ENCODE assay signal across 18 mouse cellular contexts in the genomic region with DNA sequence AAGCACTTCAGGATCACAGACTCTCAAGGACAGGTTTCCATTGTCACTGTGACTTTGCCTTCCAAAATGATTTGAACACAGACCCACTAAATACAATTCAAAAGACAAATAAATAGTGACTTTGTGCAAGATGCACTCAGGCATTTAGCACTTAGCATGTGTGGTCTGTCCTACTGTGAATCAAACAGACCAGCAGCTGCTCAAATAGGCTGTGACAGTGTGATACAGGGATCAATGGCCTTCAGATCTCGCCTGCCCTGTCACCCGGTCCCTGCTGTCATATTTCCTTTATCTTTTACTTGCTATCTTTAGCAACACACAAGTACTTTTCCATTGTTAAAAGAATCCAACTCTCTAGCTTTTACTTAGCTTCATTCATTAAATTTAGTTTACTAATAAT. TPM values are rescaled to one million over a fixed set of nuclear protein-coding genes. Genes with fewer than 3 reads are reported as not detected.
A peak's percentile ranks its signal among the peaks of the same experiment; 100 is the strongest.
DNase-seq lines count a peak whose midpoint lies in the region; ATAC-seq lines count a peak whose summit lies in the region.
"Had no signal": no experiment of that assay in that cellular context is flagged by ENCODE, and none has a peak within 500 bp of the region (broad histone marks: within the 10 kb centered on the region; RNA-seq: fewer than 3 reads in every experiment).

No protein-coding gene starts in this region.

- no peaks in the 10 kb centered on the region for H3K36me3 ChIP-seq in heart, embryonic 11.5 days (ENCODE audit: control insufficient read depth, insufficient read depth, low read length)
- H3K36me3 ChIP-seq in heart, embryonic 13.5 days, result no peaks in the 10 kb centered on the region; the same call in 1 of the 2 replicates
- H3K36me3 ChIP-seq in midbrain, embryonic 11.5 days (ENCODE audit: control insufficient read depth, insufficient read depth, low read length), result no peaks in the 10 kb centered on the region
- H3K36me3 ChIP-seq in midbrain, embryonic 13.5 days, result no peaks in the 10 kb centered on the region
- no peaks in the 10 kb centered on the region for H3K36me3 ChIP-seq in midbrain, embryonic 16.5 days (ENCODE audit: control insufficient read depth, insufficient read depth, low read length)
- H3K36me3 ChIP-seq: embryonic facial prominence, embryonic 10.5 days; hindbrain, embryonic 15.5 days had no signal

- no peaks in the 10 kb centered on the region for H3K27me3 ChIP-seq in heart, embryonic 11.5 days (ENCODE audit: control insufficient read depth, insufficient read depth, low read length)
- no peaks in the 10 kb centered on the region for H3K27me3 ChIP-seq in heart, embryonic 13.5 days (replicated peaks)
- no peaks in the 10 kb centered on the region for H3K27me3 ChIP-seq in midbrain, embryonic 11.5 days (ENCODE audit: control insufficient read depth, insufficient read depth, low read length)
- no peaks in the 10 kb centered on the region for H3K27me3 ChIP-seq in midbrain, embryonic 13.5 days
- H3K27me3 ChIP-seq in midbrain, embryonic 16.5 days (ENCODE audit: control insufficient read depth, insufficient read depth, low read depth, low read length), result no peaks in the 10 kb centered on the region
- H3K27me3 ChIP-seq: hindbrain, embryonic 15.5 days had no signal

- no peak overlapping the region for H3K4me3 ChIP-seq in heart, embryonic 11.5 days (ENCODE audit: low read depth, low read length)
- H3K4me3 ChIP-seq in heart, embryonic 13.5 days, result no peak overlapping the region
- no peak overlapping the region for H3K4me3 ChIP-seq in midbrain, embryonic 11.5 days (ENCODE audit: low read depth, low read length)
- H3K4me3 ChIP-seq in midbrain, embryonic 13.5 days (replicated peaks), result no peak overlapping the region
- H3K4me3 ChIP-seq in midbrain, embryonic 16.5 days (ENCODE audit: low read depth, low read length), result no peak overlapping the region
- H3K4me3 ChIP-seq: embryonic facial prominence, embryonic 10.5 days; hindbrain, embryonic 15.5 days had no signal

- no peak overlapping the region for H3K9ac ChIP-seq in heart, embryonic 11.5 days (ENCODE audit: low read depth, low read length)
- H3K9ac ChIP-seq in heart, embryonic 13.5 days, result no peak overlapping the region
- no peak overlapping the region for H3K9ac ChIP-seq in midbrain, embryonic 11.5 days (ENCODE audit: low read length)
- H3K9ac ChIP-seq in midbrain, embryonic 13.5 days (replicated peaks), result no peak overlapping the region
- no peak overlapping the region for H3K9ac ChIP-seq in midbrain, embryonic 16.5 days (ENCODE audit: low read depth, low read length)
- H3K9ac ChIP-seq: hindbrain, embryonic 15.5 days had no signal

- WGBS in heart, embryonic 11.5 days (ENCODE audit: insufficient replicate concordance), result 30% methylated on average over 2 of the region's 2 CpGs
- whole genome bisulfite sequencing in heart, embryonic 13.5 days, result 21% methylated on average over 2 of the region's 2 CpGs
- WGBS in midbrain, embryonic 11.5 days, result 47% methylated on average over 2 of the region's 2 CpGs
- WGBS in midbrain, embryonic 13.5 days, result 42% methylated on average over 2 of the region's 2 CpGs
- WGBS in midbrain, embryonic 16.5 days, result 39% methylated on average over 2 of the region's 2 CpGs

- H3K27ac ChIP-seq in heart, embryonic 11.5 days (ENCODE audit: low read depth, low read length), result no peak overlapping the region
- peak overlapping the region; percentile 49; the same call in 1 of the 2 replicates for H3K27ac ChIP-seq in heart, embryonic 13.5 days (replicated peaks)
- H3K27ac ChIP-seq in midbrain, embryonic 11.5 days (ENCODE audit: low read depth, low read length), result no peak overlapping the region
- no peak overlapping the region for H3K27ac ChIP-seq in midbrain, embryonic 13.5 days
- H3K27ac ChIP-seq in midbrain, embryonic 16.5 days (ENCODE audit: low read length), result no peak overlapping the region
- H3K27ac ChIP-seq: embryonic facial prominence, embryonic 10.5 days; hindbrain, embryonic 15.5 days had no signal

- DNase-seq in heart, adult 11 months, result peak; percentile 79
- DNase-seq in heart, postnatal 36 days, result no peak
- DNase-seq in midbrain, embryonic 11.5 days (ENCODE audit: low spot score, missing footprints), result no peak
- DNase-seq: adrenal gland, adult 2 months; adrenal gland, postnatal 25 days; cerebellum, adult 2 months; cerebellum, postnatal 10 days; gastrocnemius, postnatal 36 days; kidney, adult 2 months had no signal

- intact Hi-C loops in heart, postnatal 36 days (cut with DNase I), result no loop called here

- H3K9me3 ChIP-seq in heart, embryonic 11.5 days (replicated peaks; ENCODE audit: control insufficient read depth, low read length), result no peaks in the 10 kb centered on the region
- no peaks in the 10 kb centered on the region for H3K9me3 ChIP-seq in heart, embryonic 13.5 days
- H3K9me3 ChIP-seq in midbrain, embryonic 11.5 days (ENCODE audit: control insufficient read depth, low read length), result no peaks in the 10 kb centered on the region
- no peaks in the 10 kb centered on the region for H3K9me3 ChIP-seq in midbrain, embryonic 13.5 days
- no peaks in the 10 kb centered on the region for H3K9me3 ChIP-seq in midbrain, embryonic 16.5 days (replicated peaks; ENCODE audit: control insufficient read depth, low read length, poor library complexity, severe bottlenecking)
- H3K9me3 ChIP-seq: embryonic facial prominence, embryonic 10.5 days; hindbrain, embryonic 15.5 days had no signal

- H3K4me2 ChIP-seq in heart, embryonic 11.5 days, result no peak overlapping the region
- H3K4me2 ChIP-seq in heart, embryonic 13.5 days, result no peak overlapping the region
- H3K4me2 ChIP-seq in midbrain, embryonic 11.5 days, result no peak overlapping the region
- no peak overlapping the region for H3K4me2 ChIP-seq in midbrain, embryonic 13.5 days (replicated peaks)
- no peak overlapping the region for H3K4me2 ChIP-seq in midbrain, embryonic 16.5 days (ENCODE audit: low read length)
- H3K4me2 ChIP-seq: hindbrain, embryonic 15.5 days had no signal

- peaks cover 3% of the 10 kb centered on the region; the same call in 1 of the 2 replicates for H3K4me1 ChIP-seq in heart, embryonic 11.5 days (ENCODE audit: control insufficient read depth, insufficient read depth, low read length)
- peaks cover 15% of the 10 kb centered on the region for H3K4me1 ChIP-seq in heart, embryonic 13.5 days
- no peaks in the 10 kb centered on the region for H3K4me1 ChIP-seq in midbrain, embryonic 11.5 days (ENCODE audit: control insufficient read depth, insufficient read depth, low read length)
- H3K4me1 ChIP-seq in midbrain, embryonic 13.5 days (replicated peaks), result 0 out of 2 replicates have a peak, but pooled peaks cover 3% of the 10 kb centered on the region
- H3K4me1 ChIP-seq in midbrain, embryonic 16.5 days (ENCODE audit: control insufficient read depth, insufficient read depth, low read length), result no peaks in the 10 kb centered on the region
- H3K4me1 ChIP-seq: embryonic facial prominence, embryonic 10.5 days; hindbrain, embryonic 15.5 days had no signal

- no peak for ATAC-seq in heart, embryonic 11.5 days (replicated peaks; ENCODE audit: insufficient number of reproducible peaks, low FRiP score, low TSS enrichment)
- no peak for ATAC-seq in heart, embryonic 13.5 days (ENCODE audit: extremely low read depth, insufficient number of reproducible peaks, low FRiP score, low TSS enrichment)
- 0 out of 2 replicates have a peak, but pooled peaks have one; percentile 58 for ATAC-seq in midbrain, embryonic 11.5 days (ENCODE audit: low FRiP score)
- no peak for ATAC-seq in midbrain, embryonic 13.5 days
- ATAC-seq in midbrain, embryonic 16.5 days, result peak; percentile 62; the same call in 1 of the 2 replicates
- ATAC-seq in megakaryocyte, adult 5-6 weeks (ENCODE audit: poor library complexity, severe bottlenecking), result no peak
- ATAC-seq: intestine, embryonic 16.5 days had no signal

RNA-seq across cellular contexts. Expression of a gene that starts 31.8 kb away (rescaled TPM):
- 5.4 and 5.6 TPM in 2 replicates for polyA plus RNA-seq in heart, embryonic 11.5 days (2014; fragmentation: Nextera tagmentation; extraction: Ambion mirVana)
- polyA plus RNA-seq in heart, embryonic 13.5 days (2015; fragmentation: Nextera tagmentation; extraction: Ambion mirVana), result 7.0 and 7.6 TPM in 2 replicates
- 10 to 100 TPM; 83.7 to 86.1 TPM for total RNA-seq in heart, postnatal 36 days (2021)
- 0.20 and 0.73 TPM in 2 replicates for polyA plus RNA-seq in midbrain, embryonic 11.5 days (2014; fragmentation: Nextera tagmentation; extraction: Ambion mirVana)
- polyA plus RNA-seq in midbrain, embryonic 13.5 days (2015; fragmentation: Nextera tagmentation; extraction: Ambion mirVana), result 3.0 and 3.3 TPM in 2 replicates
- 8.8 and 10.2 TPM in 2 replicates for polyA plus RNA-seq in midbrain, embryonic 16.5 days (2015; fragmentation: Nextera tagmentation; extraction: Ambion mirVana)
- total RNA-seq in megakaryocyte, adult 5-6 weeks (2015), result not detected in 2 replicates
- total RNA-seq in megakaryocyte, adult 5-6 weeks (2017), result not detected in 2 replicates
- total RNA-seq: adrenal gland, adult 2 months; ES-E14; gastrocnemius, postnatal 36 days had no signal
- polyA plus RNA-seq: adrenal gland, adult 2 months had no signal

Comparison
In these comparisons a context has a peak if more than half of its experiments do, and no peak if none do; other contexts are left out.
1. ATAC-seq: peak in midbrain, embryonic 11.5 days (single experiment) and midbrain, embryonic 16.5 days (single experiment); none in heart, embryonic 11.5 days (single experiment), heart, embryonic 13.5 days (single experiment), midbrain, embryonic 13.5 days (single experiment) and megakaryocyte, adult 5-6 weeks (single experiment).